Mouse (Mus musculus) lung, postnatal 10 days (tissue): ENCODE measurements around the gene Mllt6.
"Not testable (repeated sequence)": the region's sequence is repeated elsewhere in the genome, so short reads cannot be mapped to it uniquely, and the experiment has no call there.

Experiments used
- DNase-seq: peaks from one replicate; pipeline ENCODE4 v3.0.0; 2021

Gene Mllt6

GRCm38 (mm10) chr11:97662893-97663527 is at the start of gene Mllt6:
Gene Mllt6, plus strand, starts transcription at chr11:97663414.
- peak; percentile 89 for DNase-seq

GRCm38 (mm10) chr11:97615276-97615675 is 47.9 kb upstream of the Mllt6 start:
- no peak for DNase-seq

GRCm38 (mm10) chr11:97618368-97618767 is 44.8 kb upstream of the Mllt6 start:
- DNase-seq: no peak

GRCm38 (mm10) chr11:97619391-97619795 is 43.8 kb upstream of the Mllt6 start:
- peak; percentile 83 for DNase-seq

GRCm38 (mm10) chr11:97622440-97622839 is 40.8 kb upstream of the Mllt6 start:
- peak; percentile 81 for DNase-seq

- no peak for DNase-seq
These were observed 40.0 kb upstream of the Mllt6 start for GRCm38 (mm10) chr11:97623166-97623565.

- DNase-seq: no peak
These were observed 37.7 kb upstream of the Mllt6 start for GRCm38 (mm10) chr11:97625551-97625950.

- no peak for DNase-seq
These were observed 36.8 kb upstream of the Mllt6 start for GRCm38 (mm10) chr11:97626431-97626830.

GRCm38 (mm10) chr11:97626850-97627249 is 36.4 kb upstream of the Mllt6 start:
- peak; percentile 36 for DNase-seq

- DNase-seq: no peak
These were observed 35.5 kb upstream of the Mllt6 start for GRCm38 (mm10) chr11:97627556-97628302.

GRCm38 (mm10) chr11:97628303-97628567 is 35.0 kb upstream of the Mllt6 start:
- peak; percentile 34 for DNase-seq

- DNase-seq: peak; percentile 36
These were observed 34.4 kb upstream of the Mllt6 start for GRCm38 (mm10) chr11:97628568-97629518.

GRCm38 (mm10) chr11:97629576-97629975 is 33.6 kb upstream of the Mllt6 start, which contains the start of gene Epop:
Gene Epop, minus strand, starts transcription at chr11:97629702.
- DNase-seq: peak; percentile 92

GRCm38 (mm10) chr11:97631046-97631445 is 32.2 kb upstream of the Mllt6 start:
- DNase-seq: no peak

GRCm38 (mm10) chr11:97631500-97631899 is 31.7 kb upstream of the Mllt6 start:
- no peak for DNase-seq

- peak; percentile 93 for DNase-seq
These were observed 31.3 kb upstream of the Mllt6 start for GRCm38 (mm10) chr11:97631938-97632337.

GRCm38 (mm10) chr11:97632440-97632839 is 30.8 kb upstream of the Mllt6 start:
- DNase-seq: not testable (repeated sequence)

- no peak for DNase-seq
These were observed 27.7 kb upstream of the Mllt6 start for GRCm38 (mm10) chr11:97635468-97636019.

GRCm38 (mm10) chr11:97641668-97642067 is 21.5 kb upstream of the Mllt6 start:
- DNase-seq: no peak

GRCm38 (mm10) chr11:97642746-97643145 is 20.5 kb upstream of the Mllt6 start:
- DNase-seq: no peak

- no peak for DNase-seq
These were observed 19.7 kb upstream of the Mllt6 start for GRCm38 (mm10) chr11:97643380-97644055.

- DNase-seq: peak; percentile 85
These were observed 18.4 kb upstream of the Mllt6 start for GRCm38 (mm10) chr11:97644834-97645233.
